Mouse (Mus musculus) cerebellum, postnatal 36 days (tissue): ENCODE measurements around the gene Alpk3.

ENCODE experiments used
- DNase-seq, 2 experiments: peaks; one replicate each; pipeline ENCODE4 v3.0.0; 2021 to 2022; ENCODE audit warnings: mixed read lengths in 2 of 2

Alpk3 gene

DNA sequence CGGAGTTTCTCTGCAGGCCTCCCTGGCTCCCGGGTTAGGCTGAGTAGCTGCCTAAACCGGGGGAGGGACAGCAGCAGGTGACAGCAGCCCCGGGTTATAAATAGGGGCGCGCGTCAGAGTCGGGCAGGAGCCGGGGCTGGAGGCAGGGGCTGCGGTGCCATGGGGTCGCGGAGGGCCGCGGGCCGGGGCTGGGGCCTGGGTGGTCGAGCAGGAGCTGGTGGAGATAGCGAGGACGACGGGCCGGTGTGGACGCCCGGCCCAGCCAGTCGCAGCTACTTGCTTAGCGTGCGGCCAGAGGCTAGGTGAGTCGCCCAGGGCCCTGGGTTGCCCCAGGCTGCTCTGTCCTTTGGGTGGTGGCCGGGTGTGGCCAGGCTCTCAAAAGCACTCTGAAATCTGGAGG is at the start of gene Alpk3:
Gene Alpk3 (plus strand): TSS at position 130 of the 400 bp plus-strand sequence.
- no peak for DNase-seq

- DNase-seq: no peak
Measured at GRCm38 (mm10) chr7:81008285-81008684, 49.1 kb upstream of the Alpk3 start.

DNA sequence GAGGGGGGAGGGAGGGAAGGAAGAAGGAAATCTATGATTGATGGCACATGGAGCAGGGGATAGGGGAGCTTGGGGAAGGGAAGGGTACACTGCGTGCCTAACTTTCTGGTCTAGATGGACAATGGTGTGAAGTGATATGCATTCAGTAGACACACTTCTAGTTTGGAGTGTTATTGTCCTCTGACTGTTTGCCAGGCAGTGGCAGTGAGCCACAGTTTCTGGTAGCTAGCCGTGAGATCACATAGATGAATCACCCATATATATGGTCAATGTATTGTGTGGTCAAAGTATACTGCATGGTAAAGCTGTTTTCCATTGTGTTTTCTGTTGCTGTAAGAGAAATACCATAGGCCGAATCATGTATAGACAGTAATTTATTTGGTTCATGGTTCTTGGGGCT is 45.8 kb upstream of the Alpk3 start:
- peak; percentile 48 to 54 for DNase-seq

GRCm38 (mm10) chr7:81020307-81020706 is 37.1 kb upstream of the Alpk3 start:
- DNase-seq: no peak

GRCm38 (mm10) chr7:81022731-81023130 is 34.7 kb upstream of the Alpk3 start:
- DNase-seq: no peak

DNA sequence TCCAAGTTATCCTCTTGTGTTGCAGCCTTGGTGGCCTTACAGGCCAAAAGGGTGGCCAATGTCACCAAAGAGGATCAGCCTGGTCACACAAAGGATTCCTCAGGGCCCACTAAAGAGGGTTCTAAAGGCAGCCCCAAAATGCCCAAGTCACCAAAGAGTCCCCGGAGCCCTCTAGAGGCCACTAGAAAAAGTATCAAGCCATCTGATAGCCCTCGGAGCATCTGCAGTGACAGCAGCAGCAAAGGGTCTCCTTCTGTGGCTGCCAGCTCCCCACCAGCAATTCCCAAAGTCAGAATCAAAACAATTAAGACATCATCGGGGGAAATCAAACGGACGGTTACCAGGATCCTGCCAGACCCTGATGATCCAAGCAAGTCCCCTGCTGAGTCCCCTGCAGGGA is 33.3 kb upstream of the Alpk3 start:
- DNase-seq: peak in 1 of 2 experiments; percentile 29

DNA sequence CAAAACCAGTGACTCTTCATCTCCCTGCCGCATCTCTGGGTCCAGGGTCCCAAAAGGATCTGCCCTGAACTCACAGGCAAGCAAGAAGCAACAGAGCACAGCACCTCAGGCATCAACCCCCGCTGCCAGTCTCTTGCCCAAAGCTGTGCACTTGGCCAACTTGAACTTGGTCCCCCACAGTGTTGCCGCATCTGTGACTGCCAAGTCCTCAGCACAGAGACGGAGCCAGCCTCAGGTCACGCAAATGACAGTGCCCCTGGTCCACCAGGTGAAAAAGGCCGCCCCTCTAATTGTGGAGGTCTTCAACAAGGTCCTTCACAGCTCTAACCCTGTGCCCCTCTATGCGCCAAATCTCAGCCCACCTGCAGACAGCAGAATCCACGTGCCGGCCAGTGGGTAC is 32.7 kb upstream of the Alpk3 start:
- peak; percentile 50 to 58 for DNase-seq

- DNase-seq: no peak
Measured at GRCm38 (mm10) chr7:81025751-81026150, 31.6 kb upstream of the Alpk3 start.

GRCm38 (mm10) chr7:81039711-81040110 is 17.7 kb upstream of the Alpk3 start:
- DNase-seq: no peak

GRCm38 (mm10) chr7:81043023-81043620 is 14.3 kb upstream of the Alpk3 start:
- no peak for DNase-seq

GRCm38 (mm10) chr7:81047847-81048246 is 9.6 kb upstream of the Alpk3 start:
- DNase-seq: no peak

DNA sequence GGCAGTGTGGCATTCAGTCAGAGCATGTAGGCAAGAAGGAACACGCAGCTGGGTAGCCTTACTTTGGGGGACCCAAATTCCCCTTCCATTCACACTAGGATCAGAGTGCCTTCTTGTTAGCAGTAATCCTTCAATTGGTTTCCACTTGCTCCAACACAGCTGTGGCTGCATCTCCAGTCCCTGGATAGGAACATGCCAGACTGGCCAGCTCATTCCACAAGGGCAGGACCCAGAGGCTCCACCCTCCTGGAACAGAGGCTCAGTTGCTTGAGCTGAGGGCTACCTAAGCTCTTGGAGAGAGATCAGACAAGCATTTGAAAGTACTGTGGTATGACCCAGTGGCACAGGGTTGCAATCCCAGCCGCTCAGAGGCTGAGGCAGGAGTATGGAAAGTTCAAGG is 8.9 kb upstream of the Alpk3 start:
- DNase-seq: no peak

DNA sequence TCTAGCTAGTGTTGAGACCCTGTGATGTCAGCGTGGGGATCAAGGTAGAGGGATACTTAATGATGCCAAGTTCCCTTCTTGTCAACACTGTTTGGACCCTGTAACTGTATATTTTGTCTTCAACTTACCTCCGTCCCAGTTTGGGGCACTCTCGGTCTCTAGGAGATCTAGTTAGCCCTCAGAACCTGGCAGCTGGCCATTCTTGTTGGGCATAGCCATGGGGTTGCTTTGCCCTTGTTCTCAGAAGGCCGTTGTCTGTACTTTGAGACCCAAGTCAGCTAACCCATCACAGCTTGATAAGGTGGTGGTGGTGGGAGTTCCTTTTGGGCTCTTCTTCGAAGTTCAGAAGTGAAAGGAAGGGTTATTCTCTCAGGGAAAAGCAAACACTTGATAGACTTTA is 7.4 kb upstream of the Alpk3 start:
- no peak for DNase-seq

- DNase-seq: no peak
Measured at GRCm38 (mm10) chr7:81055709-81056370, 1.6 kb upstream of the Alpk3 start.

DNA sequence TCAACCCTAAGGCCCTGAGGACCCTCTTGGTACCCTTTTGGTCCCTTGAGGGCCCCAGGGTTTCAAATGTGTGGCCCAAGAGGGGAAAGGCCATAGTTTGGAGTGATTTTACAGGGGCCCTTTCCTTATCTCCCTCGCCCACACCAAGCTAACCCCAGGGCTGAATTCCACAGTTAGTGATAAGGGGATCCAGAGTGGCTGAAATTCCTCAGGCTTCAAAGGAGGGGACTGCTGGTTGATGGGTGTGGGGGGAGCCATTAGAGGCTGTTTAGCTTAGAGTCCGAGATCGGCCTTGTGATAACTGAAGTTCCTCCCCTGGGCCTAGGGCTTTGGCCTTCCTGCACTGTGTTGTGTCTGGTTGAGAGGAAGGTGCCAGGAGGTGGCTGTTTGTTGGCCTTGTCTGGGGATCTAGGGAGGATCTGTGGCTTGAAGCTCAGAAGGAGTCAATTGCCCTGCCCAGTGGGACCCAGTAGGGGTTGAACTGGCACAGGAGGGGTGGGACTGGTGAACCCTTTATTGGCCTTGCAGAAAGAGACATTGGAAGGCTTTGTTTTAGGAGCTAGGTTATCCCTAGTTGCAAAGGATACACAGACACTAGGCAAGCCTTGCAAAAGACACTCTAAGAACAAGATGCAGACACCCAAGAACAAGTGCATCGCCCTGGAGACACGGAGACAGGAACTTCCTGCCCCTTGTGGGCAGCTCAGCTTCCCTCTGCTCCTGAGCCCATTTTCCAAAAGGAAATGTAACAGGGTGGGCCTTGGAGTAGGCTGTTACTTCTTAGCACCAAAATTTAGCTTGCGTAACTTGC is 706 bp downstream of the Alpk3 start:
- DNase-seq: no peak

DNA sequence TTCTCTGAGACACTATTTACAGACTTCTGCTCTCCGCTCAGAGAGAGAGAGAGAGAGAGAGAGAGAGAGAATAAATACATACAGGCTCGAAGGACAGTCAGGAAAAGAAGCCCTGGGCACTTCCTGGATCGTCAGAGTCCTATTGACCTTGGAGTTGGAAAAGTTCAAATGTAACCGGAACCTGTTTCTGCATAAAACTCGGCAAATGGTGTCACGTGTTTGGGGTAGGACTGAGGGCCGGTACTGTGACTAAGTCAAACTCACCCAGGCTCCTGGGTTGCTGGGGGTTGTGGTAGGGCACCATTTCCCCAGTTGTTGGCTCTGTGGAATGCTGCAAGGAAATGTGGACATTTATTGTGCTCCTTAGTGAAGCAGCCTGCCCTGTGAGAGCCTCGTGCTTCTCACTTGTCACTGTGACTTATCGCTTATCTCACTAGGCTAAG is 1.3 kb downstream of the Alpk3 start:
- DNase-seq: no peak

DNA sequence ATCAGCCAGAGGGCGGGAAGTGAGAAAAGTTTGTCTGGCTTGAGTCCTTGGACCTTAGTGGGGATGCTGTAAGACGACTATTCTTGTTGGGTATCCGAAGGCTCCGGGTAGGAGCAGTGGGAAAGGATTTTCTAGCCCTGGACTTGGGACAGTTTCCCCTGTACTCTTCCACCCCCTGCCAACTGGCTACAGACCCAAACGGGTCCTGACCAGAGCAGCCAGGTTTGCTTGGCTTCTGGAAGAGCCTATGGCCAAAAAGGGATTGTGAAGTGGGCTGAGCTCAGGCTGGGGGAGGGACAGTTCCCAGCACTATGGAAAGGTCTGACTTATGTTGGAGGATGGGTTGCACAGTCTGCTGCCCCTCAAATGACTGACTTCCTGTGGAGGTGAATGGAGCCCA is 2.0 kb downstream of the Alpk3 start:
- no peak for DNase-seq

DNA sequence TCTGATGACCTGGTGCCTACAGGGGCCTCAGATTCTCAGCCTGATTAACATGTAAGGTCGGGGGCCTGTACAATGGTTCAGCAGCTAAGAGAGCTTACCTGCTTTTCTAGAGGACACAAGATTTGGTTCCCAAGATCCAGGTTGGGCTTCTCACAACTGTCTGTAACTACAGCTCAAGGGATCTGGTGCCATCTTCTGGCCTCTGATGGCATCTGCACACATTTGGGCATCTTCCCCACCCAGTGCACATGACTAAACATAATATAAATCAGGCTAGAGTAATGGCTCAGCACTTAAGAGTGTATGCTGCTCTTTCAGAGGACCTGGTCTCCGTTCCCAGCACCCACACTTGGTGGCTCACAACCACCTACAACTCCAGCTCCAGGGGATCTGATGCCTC is 3.5 kb downstream of the Alpk3 start:
- no peak for DNase-seq

GRCm38 (mm10) chr7:81061936-81062335 is 4.5 kb downstream of the Alpk3 start:
- no peak for DNase-seq

DNA sequence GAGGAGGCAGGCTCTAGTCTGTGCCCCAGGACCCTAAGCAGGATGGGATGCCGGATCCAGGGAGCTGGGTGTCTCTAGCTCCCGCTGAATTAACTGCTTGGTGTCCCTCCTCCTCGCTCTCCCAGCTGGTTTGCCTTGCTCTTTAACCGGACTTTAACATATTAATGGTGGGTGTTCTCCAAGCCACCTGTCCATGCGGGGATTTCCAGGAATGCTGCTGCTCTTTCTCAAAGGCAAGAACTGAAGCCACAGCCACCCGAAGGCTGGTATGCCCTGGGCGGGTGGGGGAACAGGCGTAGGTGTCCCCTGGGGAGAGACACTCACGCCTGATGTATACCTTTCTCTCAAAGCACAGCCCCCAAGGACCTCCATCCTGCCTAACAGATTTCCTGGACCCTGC is 5.9 kb downstream of the Alpk3 start:
- no peak for DNase-seq

- DNase-seq: no peak
Measured at GRCm38 (mm10) chr7:81066714-81067113, 9.3 kb downstream of the Alpk3 start.

DNA sequence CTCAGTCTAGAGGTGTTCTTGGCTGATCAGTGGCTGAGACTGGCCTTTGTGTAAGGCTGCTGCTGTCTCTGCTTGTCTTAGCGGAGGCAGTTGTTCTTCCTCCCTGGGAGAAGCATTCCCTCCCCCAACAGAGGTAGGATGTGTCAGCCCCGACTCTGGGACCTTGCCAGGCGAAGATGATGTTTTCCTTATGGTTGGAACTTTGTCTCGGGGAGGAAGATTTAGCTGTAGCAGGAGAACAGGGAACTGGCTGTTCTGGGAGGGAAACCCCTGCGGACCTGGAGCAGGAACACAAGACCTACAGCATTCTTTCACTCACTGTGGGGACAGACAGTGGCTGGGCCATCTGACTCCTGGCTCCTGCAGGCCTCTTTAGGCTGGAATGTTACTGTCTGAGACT is 15.1 kb downstream of the Alpk3 start:
- DNase-seq: no peak

- no peak for DNase-seq
Measured at GRCm38 (mm10) chr7:81073273-81073672, 15.9 kb downstream of the Alpk3 start.

DNA sequence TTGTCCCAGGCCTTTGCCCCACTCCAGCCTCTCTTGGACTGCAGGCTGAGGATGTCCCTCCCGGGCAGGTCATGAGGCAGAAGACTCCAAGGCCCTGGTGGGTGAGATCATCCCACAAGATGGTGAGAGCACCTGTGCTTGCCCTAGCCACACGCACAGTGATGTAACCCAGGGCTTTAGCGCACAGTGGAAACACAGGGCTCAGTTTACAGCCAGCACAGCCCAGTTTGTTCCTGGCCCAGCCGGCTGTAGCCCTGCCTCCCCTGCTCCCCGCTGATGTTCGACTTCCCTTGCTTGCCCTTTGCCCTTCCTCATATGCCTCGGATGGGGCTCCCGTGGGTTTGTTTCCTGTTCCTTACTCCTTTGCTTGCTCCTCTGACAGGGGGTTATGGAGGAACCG is 17.1 kb downstream of the Alpk3 start:
- DNase-seq: no peak
